Mouse (Mus musculus): Measurements from ENCODE around the gene Itpk1.
A peak's percentile ranks its signal among the peaks of the same experiment; 100 is the strongest.

- TF ChIP-seq CTCF (IDR thresholded peaks at IDR 0.05; ENCODE audit: extremely low read depth, insufficient read length, insufficient replicate concordance, low read depth, low read length) = peak; percentile 41; the same call in 1 of the 2 replicates
- no peak for TF ChIP-seq POLR2A (IDR thresholded peaks at IDR 0.05; ENCODE audit: low read depth, low read length)
These were observed 1.7 kb downstream of the Itpk1 start for GRCm38 (mm10) chr12:102703111-102703412.

All from small intestine, adult 2 months (tissue).